Mouse (Mus musculus) lung, embryonic 16.5 days (tissue): ENCODE results near the gene Iqca. TPM values are rescaled to one million over a fixed set of nuclear protein-coding genes. Genes with fewer than 3 reads are reported as not detected.

ENCODE experiments used
- polyA plus RNA-seq: library from polyadenylated mRNA; unstranded; fragments of >200 nt; fragmentation: Nextera tagmentation; extraction: Ambion mirVana; gene quantifications from 2 replicates; pipeline ENCODE4 v1.2.1, GENCODE M21; 2015

Gene Iqca
- polyA plus RNA-seq, 1 experiment from 2014 or later: 2.1 TPM

Other genes starting within 250 kb of the Iqca start
- not detected in 2 replicates for gene Gbx2, start 222.2 kb downstream of the Iqca start, polyA plus RNA-seq
- gene Asb18, start 138.7 kb downstream of the Iqca start, polyA plus RNA-seq: 0.09 TPM in 1 of 2 replicates, not detected in the other
- gene Ackr3, start 50.6 kb upstream of the Iqca start, polyA plus RNA-seq: 27.4 and 27.6 TPM in 2 replicates